ENCODE assay signal across 8 mouse cellular contexts in genomic region chr6:55550926-55551325, GRCm38 (mm10).
DNase-seq lines count a peak whose midpoint lies in the region.

No protein-coding gene starts in this region.

- intact Hi-C loops in left cerebral cortex, postnatal 14 days (cut with DNase I): no loop called here

- DNase-seq in adrenal gland, postnatal 36 days: peak; percentile 10 to 23
- no peak for DNase-seq in adrenal gland, adult 8-10 months
- DNase-seq in lung, postnatal 36 days: peak; percentile 2
- no peak for DNase-seq in lung, postnatal 14 days
- peak; percentile 39 for DNase-seq in gastrocnemius, postnatal 10 days
- peak; percentile 61 to 67 for DNase-seq in left cerebral cortex, postnatal 14 days (ENCODE audit: low spot score in 2 of 2)
- peak; percentile 59 for DNase-seq in right cerebral cortex, postnatal 4 days
- DNase-seq in thymus, postnatal 25 days: no peak

Comparison
In these comparisons a context has a peak if more than half of its experiments do, and no peak if none do; other contexts are left out.
1. DNase-seq: peak in adrenal gland, postnatal 36 days (2 of 2), lung, postnatal 36 days (single experiment), gastrocnemius, postnatal 10 days (single experiment), left cerebral cortex, postnatal 14 days (2 of 2) and right cerebral cortex, postnatal 4 days (single experiment); none in adrenal gland, adult 8-10 months (single experiment), lung, postnatal 14 days (single experiment) and thymus, postnatal 25 days (single experiment).